Mouse (Mus musculus) forebrain, embryonic 13.5 days (tissue): ENCODE results near the gene Nbeal2. TPM values are rescaled to one million over a fixed set of nuclear protein-coding genes. Genes with fewer than 3 reads are reported as not detected.

Experiments
- ATAC-seq: fragments of 200-750 bp; cut with Nextera tagmentation; 2 replicates; pipeline ENCODE4 v1.8.0; 2017
- H3K27ac ChIP-seq: fragments of 300-500 bp; sonication (generic); 2 replicates; pipeline ENCODE4 v1.5.1; 2015; ENCODE audit warnings: inconsistent platforms, mild to moderate bottlenecking, moderate library complexity
- H3K27me3 ChIP-seq: fragments of 300-500 bp; sonication (generic); 2 replicates; pipeline ENCODE4 v1.6.1; 2015; ENCODE audit warnings: mild to moderate bottlenecking, inconsistent platforms
- H3K36me3 ChIP-seq: fragments of 300-500 bp; sonication (generic); 2 replicates; pipeline ENCODE4 v1.6.1; 2015; ENCODE audit warnings: mild to moderate bottlenecking, inconsistent platforms; ENCODE audit not compliant: poor library complexity, severe bottlenecking
- H3K4me1 ChIP-seq: fragments of 300-500 bp; sonication (generic); 2 replicates; pipeline ENCODE4 v1.6.1; 2015; ENCODE audit warnings: inconsistent platforms
- H3K4me2 ChIP-seq: fragments of 300-500 bp; sonication (generic); 2 replicates; pipeline ENCODE4 v1.6.1; 2015; ENCODE audit warnings: inconsistent platforms, mild to moderate bottlenecking, moderate library complexity
- H3K4me3 ChIP-seq: fragments of 300-500 bp; sonication (generic); 2 replicates; pipeline ENCODE4 v1.5.1; 2015; ENCODE audit warnings: mild to moderate bottlenecking, inconsistent platforms
- H3K9ac ChIP-seq: fragments of 300-500 bp; sonication (generic); 2 replicates; pipeline ENCODE4 v1.6.1; 2015; ENCODE audit warnings: mild to moderate bottlenecking, inconsistent platforms
- H3K9me3 ChIP-seq: fragments of 300-500 bp; sonication (generic); replicated peaks from 2 replicates; pipeline ENCODE4 v1.6.1; 2016; ENCODE audit warnings: inconsistent platforms
- WGBS: fragments of 180-500 bp; shearing (Covaris S2); methylation state at CpG from one replicate; pipeline ENCODE4 v1.1.7; 2015; 5-methylcytosine and 5-hydroxymethylcytosine counted together
- microRNA-seq: library from miRNA; unstranded; fragments of <30 nt; microRNA quantifications from one replicate; pipeline ENCODE4, GENCODE M21; 2016
- polyA plus RNA-seq: library from polyadenylated mRNA; unstranded; fragments of >200 nt; fragmentation: Nextera tagmentation; extraction: Ambion mirVana; gene quantifications from 2 replicates; pipeline ENCODE4 v1.2.1, GENCODE M21; 2015

Nbeal2 gene
- polyA plus RNA-seq, 1 experiment from 2014 or later: 2.1 TPM

GRCm38 (mm10) chr9:110620180-110620579, 33.8 kb downstream of the Nbeal2 start:
- H3K4me3 ChIP-seq: no peak overlapping the region
- peaks cover 12% of the 10 kb centered on the region for H3K4me1 ChIP-seq
- H3K27me3 ChIP-seq: no peaks in the 10 kb centered on the region
- ATAC-seq: no peak
- H3K9ac ChIP-seq: no peak overlapping the region
- H3K27ac ChIP-seq: no peak overlapping the region
- peaks cover 72% of the 10 kb centered on the region for H3K36me3 ChIP-seq
- no peaks in the 10 kb centered on the region for H3K9me3 ChIP-seq
- no peak overlapping the region for H3K4me2 ChIP-seq
- 82% methylated on average over 7 of the region's 7 CpGs for WGBS

GRCm38 (mm10) chr9:110617081-110617480, 36.9 kb downstream of the Nbeal2 start:
- no peak for ATAC-seq
- H3K9ac ChIP-seq: no peak overlapping the region
- no peaks in the 10 kb centered on the region for H3K9me3 ChIP-seq
- no peak overlapping the region for H3K27ac ChIP-seq
- no peaks in the 10 kb centered on the region for H3K4me1 ChIP-seq
- 77% methylated on average over 3 of the region's 3 CpGs for WGBS
- H3K27me3 ChIP-seq: no peaks in the 10 kb centered on the region
- peaks cover 82% of the 10 kb centered on the region for H3K36me3 ChIP-seq
- no peak overlapping the region for H3K4me2 ChIP-seq
- H3K4me3 ChIP-seq: no peak overlapping the region

- WGBS: 94% methylated on average over 3 of the region's 3 CpGs
- H3K9me3 ChIP-seq: no peaks in the 10 kb centered on the region
- H3K4me2 ChIP-seq: no peak overlapping the region
- no peak for ATAC-seq
- peaks cover 59% of the 10 kb centered on the region for H3K36me3 ChIP-seq
- no peaks in the 10 kb centered on the region for H3K4me1 ChIP-seq
- no peak overlapping the region for H3K27ac ChIP-seq
- H3K4me3 ChIP-seq: no peak overlapping the region
- no peaks in the 10 kb centered on the region for H3K27me3 ChIP-seq
- no peak overlapping the region for H3K9ac ChIP-seq
Observed at GRCm38 (mm10) chr9:110611471-110611870, 42.5 kb downstream of the Nbeal2 start.

GRCm38 (mm10) chr9:110583521-110583920, 70.4 kb downstream of the Nbeal2 start:
- Histone ChIP-seq H3K4me1 (no peaks in the 10 kb centered on the region), H3K9me3 (no peaks in the 10 kb centered on the region), H3K9ac (no peak overlapping the region), H3K27ac (no peak overlapping the region), H3K4me2 (no peak overlapping the region), H3K36me3 (peaks cover 20% of the 10 kb centered on the region), H3K27me3 (no peaks in the 10 kb centered on the region), H3K4me3 (no peak overlapping the region)
- WGBS: 88% methylated on average over 1 of the region's 1 CpGs
- no peak for ATAC-seq

- no peak overlapping the region for H3K9ac ChIP-seq
- H3K9me3 ChIP-seq: no peaks in the 10 kb centered on the region
- peaks cover 25% of the 10 kb centered on the region for H3K36me3 ChIP-seq
- no peak overlapping the region for H3K4me3 ChIP-seq
- no peaks in the 10 kb centered on the region for H3K4me1 ChIP-seq
- no peak for ATAC-seq
- no peak overlapping the region for H3K4me2 ChIP-seq
- WGBS: 86% methylated on average over 2 of the region's 2 CpGs
- no peaks in the 10 kb centered on the region for H3K27me3 ChIP-seq
- no peak overlapping the region for H3K27ac ChIP-seq
Observed at GRCm38 (mm10) chr9:110582161-110582560, 71.8 kb downstream of the Nbeal2 start.

Small RNAs within 50 kb of the gene (microRNA-seq; reads per million reads assigned to microRNA genes)
- not detected for gene Mir8107

Other genes starting within 250 kb of the Nbeal2 start
- gene Ptpn23, start 245.9 kb downstream of the Nbeal2 start, polyA plus RNA-seq: 18.7 and 20.1 TPM in 2 replicates
- gene Ngp, start 234.4 kb downstream of the Nbeal2 start, polyA plus RNA-seq: 0.22 and 0.96 TPM in 2 replicates
- 8.2 and 9.6 TPM in 2 replicates for gene Klhl18, start 177.5 kb downstream of the Nbeal2 start, polyA plus RNA-seq
- 1.7 and 3.0 TPM in 2 replicates for gene Kif9, start 177.2 kb downstream of the Nbeal2 start, polyA plus RNA-seq
- 39.7 and 41.8 TPM in 2 replicates for gene Setd2, start 121.6 kb downstream of the Nbeal2 start, polyA plus RNA-seq
- 30.0 and 31.5 TPM in 2 replicates for gene Nradd, start 29.7 kb downstream of the Nbeal2 start, polyA plus RNA-seq
- gene Ccdc12, start 2.3 kb upstream of the Nbeal2 start, polyA plus RNA-seq: 146 and 152 TPM in 2 replicates
- 0.40 and 1.8 TPM in 2 replicates for gene Myl3, start 87.7 kb upstream of the Nbeal2 start, polyA plus RNA-seq
- gene Pth1r, start 93.0 kb upstream of the Nbeal2 start, polyA plus RNA-seq: 5.5 and 5.9 TPM in 2 replicates
- gene Prss42, start 144.0 kb upstream of the Nbeal2 start, polyA plus RNA-seq: not detected in 2 replicates
- gene Prss44, start 159.8 kb upstream of the Nbeal2 start, polyA plus RNA-seq: not detected in 2 replicates
- not detected in 2 replicates for gene Prss43, start 172.5 kb upstream of the Nbeal2 start, polyA plus RNA-seq
- gene Prss45, start 180.4 kb upstream of the Nbeal2 start, polyA plus RNA-seq: not detected in 2 replicates
- not detected in 2 replicates for gene Prss46, start 190.3 kb upstream of the Nbeal2 start, polyA plus RNA-seq
- 0.11 and 0.15 TPM in 2 replicates for gene Prss50, start 203.8 kb upstream of the Nbeal2 start, polyA plus RNA-seq
- gene Als2cl, start 225.7 kb upstream of the Nbeal2 start, polyA plus RNA-seq: 0.62 and 0.90 TPM in 2 replicates
- gene Tmie, start 226.0 kb upstream of the Nbeal2 start, polyA plus RNA-seq: 0.16 and 0.22 TPM in 2 replicates